Mouse (Mus musculus) brain, embryonic 14.5 days (tissue): ENCODE measurements around the gene Efna1.

ENCODE experiments used
- CTCF ChIP-seq: fragments of 200-500 bp; IDR thresholded peaks from 2 replicates; pipeline ENCODE4 v1.5.1; 2012; ENCODE audit warnings: inconsistent platforms, mild to moderate bottlenecking, moderate library complexity, borderline replicate concordance; ENCODE audit not compliant: insufficient read depth, insufficient read length; ENCODE audit errors: extremely low read depth
- POLR2A ChIP-seq: fragments of 200-500 bp; IDR thresholded peaks from 2 replicates; pipeline ENCODE4 v1.6.1; 2012; ENCODE audit warnings: mild to moderate bottlenecking, inconsistent platforms, borderline replicate concordance; ENCODE audit not compliant: poor library complexity, insufficient read depth, insufficient read length, severe bottlenecking; ENCODE audit errors: extremely low read depth

DNA sequence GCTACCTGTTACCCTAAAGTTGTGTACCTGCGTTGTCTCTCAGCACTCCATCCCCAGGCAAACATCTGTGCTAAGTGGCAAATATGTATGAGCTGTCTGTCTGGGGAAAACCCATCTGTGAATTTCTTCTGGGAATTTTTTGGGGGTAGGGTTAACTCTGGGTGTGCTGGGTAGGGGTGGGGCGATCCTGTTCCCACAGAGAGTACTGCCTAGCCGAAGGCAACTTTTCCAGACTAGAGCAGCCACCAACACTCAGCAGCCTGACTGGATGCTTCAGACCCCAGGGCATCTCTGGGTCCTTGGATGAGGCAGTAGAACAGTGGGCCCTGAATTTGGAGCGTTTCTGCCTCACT is 1.3 kb upstream of the Efna1 start:
- TF ChIP-seq CTCF (no peak), POLR2A (no peak)
